Mouse (Mus musculus): ENCODE measurements around the gene Kcnh2.

The Kcnh2 gene

DNA sequence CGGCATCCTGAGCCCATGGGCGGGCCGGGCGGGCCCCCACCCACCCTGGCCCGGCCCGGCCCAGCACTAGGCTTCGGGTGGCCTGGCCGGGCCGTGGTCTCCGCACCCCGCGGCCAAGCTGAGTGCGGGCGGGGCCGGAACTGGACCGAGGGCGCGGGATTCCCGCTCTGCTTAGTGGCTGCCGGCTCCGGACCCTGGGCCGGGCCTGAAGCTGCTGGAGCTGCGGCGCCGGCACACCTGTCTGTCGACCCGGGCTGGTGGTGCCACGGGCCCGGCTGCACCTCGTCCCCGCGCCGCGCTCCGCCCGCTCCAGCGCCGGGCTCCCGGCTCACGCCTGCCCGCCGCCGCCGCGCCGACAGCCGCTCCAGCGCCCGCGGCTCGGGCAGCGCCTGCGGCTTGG, at the start of gene Kcnh2:
Gene Kcnh2, minus strand, starts transcription at position 327 of the 400 bp plus-strand sequence.
- DNase-seq = no peak

DNA sequence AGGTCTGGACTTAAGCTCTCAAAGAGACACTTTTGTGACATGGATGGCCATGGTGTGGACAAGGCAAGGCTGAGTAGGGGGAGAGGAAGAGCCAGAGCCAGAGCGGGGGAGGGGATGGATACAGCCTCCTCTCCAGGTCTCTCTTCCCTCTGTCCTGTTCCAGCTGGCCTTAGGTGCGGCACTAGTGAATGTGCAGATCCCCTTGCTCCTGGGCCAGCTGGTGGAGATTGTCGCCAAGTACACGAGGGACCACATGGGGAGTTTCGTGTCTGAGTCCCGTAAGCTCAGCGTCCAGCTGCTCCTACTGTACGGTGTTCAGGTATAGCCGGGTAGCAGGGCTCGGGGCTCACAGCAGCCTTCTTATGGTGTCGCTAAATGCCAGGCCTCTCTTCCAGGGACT, 49.0 kb upstream of the Kcnh2 start:
- no peak for DNase-seq

GRCm38 (mm10) chr5:24399686-24400085, 48.3 kb upstream of the Kcnh2 start:
- DNase-seq = no peak

DNA sequence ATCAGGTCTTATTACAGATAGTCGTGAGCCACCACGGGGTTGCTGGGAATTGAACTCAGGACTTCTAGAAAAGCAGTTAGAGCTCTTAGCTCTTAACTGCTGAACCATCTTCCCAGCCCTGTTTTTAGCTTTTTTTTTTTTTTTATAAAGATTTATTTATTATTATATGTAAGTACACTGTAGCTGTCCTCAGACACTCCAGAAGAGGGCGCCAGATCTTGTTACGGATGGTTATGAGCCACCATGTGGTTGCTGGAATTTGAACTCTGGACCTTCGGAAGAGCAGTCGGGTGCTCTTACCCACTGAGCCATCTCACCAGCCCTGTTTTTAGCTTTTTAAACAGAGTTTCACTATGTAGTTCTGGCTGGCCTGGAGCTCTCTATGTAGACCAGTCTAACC, 44.9 kb upstream of the Kcnh2 start:
- DNase-seq = peak; percentile 19

GRCm38 (mm10) chr5:24394165-24394894, 42.9 kb upstream of the Kcnh2 start:
- DNase-seq = peak; percentile 96

- peak; percentile 79 for DNase-seq
Observed at GRCm38 (mm10) chr5:24393392-24393997, 42.1 kb upstream of the Kcnh2 start, which contains the start of gene Abcb8. Gene Abcb8 (plus strand): TSS chr5:24393663.

- peak; percentile 44 for DNase-seq
Observed at GRCm38 (mm10) chr5:24392724-24393123, 41.3 kb upstream of the Kcnh2 start.

- DNase-seq = peak; percentile 53
Observed at GRCm38 (mm10) chr5:24391864-24392263, 40.5 kb upstream of the Kcnh2 start, which contains the start of gene Atg9b. Gene Atg9b (minus strand): TSS chr5:24392143.

DNA sequence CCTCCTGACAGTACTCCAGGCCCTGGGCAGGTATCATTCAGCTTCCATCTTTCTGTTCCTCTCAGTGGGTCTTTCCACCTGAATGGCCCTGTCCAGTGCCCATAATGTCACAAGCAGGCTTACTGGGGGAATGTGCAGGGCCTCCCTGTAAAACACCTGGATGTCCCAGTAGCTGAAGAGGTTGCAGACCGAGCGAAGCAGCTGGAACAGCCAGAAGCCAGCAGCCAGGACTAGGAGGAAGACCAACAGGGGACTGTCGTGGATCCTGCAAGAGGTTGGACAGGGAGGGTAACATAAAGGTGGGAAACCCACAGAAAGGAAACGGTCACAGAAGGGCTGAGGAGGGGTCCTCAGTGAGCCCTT, 38.2 kb upstream of the Kcnh2 start:
- no peak for DNase-seq

GRCm38 (mm10) chr5:24389011-24389657, 37.7 kb upstream of the Kcnh2 start:
- no peak for DNase-seq

- no peak for DNase-seq
Observed at GRCm38 (mm10) chr5:24388246-24388915, 37.0 kb upstream of the Kcnh2 start.

- DNase-seq = no peak
Observed at GRCm38 (mm10) chr5:24387264-24388241, 36.1 kb upstream of the Kcnh2 start.

- no peak for DNase-seq
Observed at GRCm38 (mm10) chr5:24385887-24386550, 34.6 kb upstream of the Kcnh2 start.

GRCm38 (mm10) chr5:24385374-24385773, 34.0 kb upstream of the Kcnh2 start:
- DNase-seq = no peak

DNA sequence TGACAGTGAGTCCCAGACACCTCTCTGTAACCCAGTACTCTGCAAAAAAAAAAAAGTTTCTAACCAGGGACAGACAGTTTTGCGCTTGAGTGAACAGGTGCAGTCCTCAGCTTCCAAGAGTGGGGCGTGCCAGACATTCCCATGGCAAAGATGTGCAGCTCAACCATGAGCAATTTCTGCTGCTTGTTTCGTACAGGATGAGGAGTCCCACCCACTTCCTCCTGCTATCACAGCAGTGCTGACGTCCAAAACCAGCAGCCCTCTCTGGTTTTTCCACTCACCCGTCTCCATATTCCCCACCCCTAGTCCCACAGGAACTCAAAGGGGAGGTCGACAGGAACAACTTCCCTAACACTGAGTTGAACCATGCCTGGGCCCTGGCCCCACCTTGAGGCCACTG, 33.0 kb upstream of the Kcnh2 start:
- DNase-seq = peak; percentile 48

DNA sequence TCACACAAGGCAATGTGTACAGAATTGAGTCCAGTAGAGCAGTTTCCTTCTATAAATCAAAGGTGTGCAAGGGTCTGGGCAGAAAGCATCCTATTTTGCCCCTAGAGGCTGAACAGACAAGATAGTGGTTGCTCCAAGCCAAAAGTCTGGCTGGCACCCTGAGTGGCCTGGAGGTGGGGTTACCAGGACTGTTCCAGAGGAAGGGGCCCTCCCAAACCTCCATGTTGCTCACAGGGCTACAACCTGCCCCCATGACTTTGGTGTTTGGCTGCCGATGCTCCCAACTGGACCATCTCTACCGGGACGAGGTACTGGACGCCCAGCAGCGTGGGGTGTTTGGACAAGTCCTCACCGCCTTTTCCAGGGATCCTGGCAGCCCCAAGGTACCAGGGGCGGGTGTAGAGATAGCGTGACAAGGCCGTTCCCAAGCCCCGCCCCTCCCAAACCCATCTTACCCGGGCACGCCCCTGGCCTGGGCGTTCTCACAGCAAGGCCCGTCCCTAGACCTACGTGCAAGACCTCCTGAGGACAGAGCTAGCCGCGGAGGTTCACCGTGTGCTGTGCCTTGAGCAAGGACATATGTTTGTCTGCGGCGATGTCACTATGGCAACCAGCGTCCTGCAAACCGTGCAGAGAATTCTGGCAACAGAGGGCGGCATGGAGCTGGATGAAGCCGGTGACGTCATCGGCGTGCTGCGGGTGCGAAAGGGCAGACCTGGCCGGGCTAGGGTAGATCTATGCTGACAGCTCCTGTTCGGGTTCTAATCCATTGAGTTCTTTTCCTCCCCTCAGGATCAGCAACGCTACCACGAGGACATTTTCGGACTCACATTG, 31.8 kb upstream of the Kcnh2 start:
- DNase-seq = peak; percentile 97

GRCm38 (mm10) chr5:24381988-24382387, 30.6 kb upstream of the Kcnh2 start:
- no peak for DNase-seq

GRCm38 (mm10) chr5:24381486-24381885, 30.1 kb upstream of the Kcnh2 start:
- no peak for DNase-seq

DNA sequence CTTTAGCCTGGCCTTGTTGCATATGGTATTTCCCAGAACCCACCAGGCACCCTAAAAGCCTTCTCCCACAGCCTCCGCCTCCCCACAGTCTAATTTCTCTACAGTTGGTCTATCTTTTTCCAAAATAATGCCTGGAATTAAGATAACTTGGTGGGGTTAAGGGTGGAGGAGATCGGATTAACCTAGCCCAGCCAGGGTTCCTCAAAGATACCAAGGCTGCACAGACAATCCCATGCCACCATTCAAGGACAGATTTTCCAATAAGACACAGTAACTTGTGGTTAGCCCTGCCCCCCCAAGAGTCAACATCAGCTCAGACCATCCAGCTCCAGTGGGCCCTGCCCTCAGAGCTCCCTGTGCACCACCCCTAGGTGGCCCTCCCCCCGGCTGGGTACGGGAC, 29.1 kb upstream of the Kcnh2 start:
- no peak for DNase-seq

DNA sequence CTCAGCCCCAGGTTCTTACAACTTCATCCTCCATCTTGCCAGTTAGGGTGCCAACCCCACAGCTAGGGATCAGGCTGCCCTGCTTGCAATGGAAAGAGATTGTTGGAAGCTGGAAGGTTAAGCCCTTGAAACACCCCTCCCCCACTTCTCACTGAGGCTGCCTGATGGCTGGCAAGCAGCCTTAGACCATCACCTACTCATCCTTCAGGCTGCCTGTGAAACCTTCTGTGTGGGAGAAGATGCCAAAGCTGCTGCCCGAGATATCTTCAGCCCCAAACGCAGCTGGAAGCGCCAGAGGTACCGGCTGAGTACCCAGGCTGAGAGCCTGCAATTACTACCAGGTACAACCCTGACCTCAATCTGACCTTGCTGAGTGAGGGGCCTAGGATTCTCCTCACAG, 28.1 kb upstream of the Kcnh2 start:
- DNase-seq = no peak

DNA sequence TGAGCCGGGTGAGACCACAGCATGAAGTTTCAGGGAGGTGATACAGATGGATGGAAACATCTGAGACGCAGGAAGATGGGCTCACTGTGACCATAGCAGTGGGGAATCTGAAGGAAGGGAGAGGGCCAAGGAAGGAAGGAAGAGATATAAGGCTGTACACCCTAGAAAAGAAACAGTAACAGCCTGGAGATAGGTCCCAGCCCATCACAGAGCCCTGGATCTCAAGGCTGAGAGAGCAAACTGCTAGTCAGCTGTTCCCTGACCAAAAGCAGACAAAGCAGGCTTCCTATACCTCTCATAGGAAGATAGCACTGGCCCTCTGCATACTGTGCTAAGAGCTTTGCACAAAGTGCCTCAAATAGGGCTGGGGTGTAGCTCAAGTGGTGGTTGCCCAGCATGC, 27.3 kb upstream of the Kcnh2 start:
- DNase-seq = no peak

Data from cerebellum, adult 11-12 months (tissue).